8 mouse cellular contexts compared by ENCODE assay signal in genomic region chr5:43947330-43947977, GRCm38 (mm10). TPM values are rescaled to one million over a fixed set of nuclear protein-coding genes. Genes with fewer than 3 reads are reported as not detected.
DNase-seq lines count a peak whose midpoint lies in the region; ATAC-seq and TF ChIP-seq lines count a peak whose summit lies in the region.

No protein-coding gene starts in this region.

- no peaks in the 10 kb centered on the region for H3K9me3 ChIP-seq in E14TG2a.4 (ENCODE audit: low read length)
- no peaks in the 10 kb centered on the region for H3K9me3 ChIP-seq in forebrain, embryonic 15.5 days
- H3K9me3 ChIP-seq in liver, embryonic 16.5 days (replicated peaks; ENCODE audit: control insufficient read depth, low read length): no peaks in the 10 kb centered on the region
- H3K9me3 ChIP-seq in stomach, embryonic 14.5 days (ENCODE audit: control insufficient read depth, low read depth, low read length): no peaks in the 10 kb centered on the region

- H3K4me3 ChIP-seq in gastrocnemius, adult 2 months: peak overlapping the region; percentile 63; the same call in 1 of the 2 replicates
- peak overlapping the region; percentile 67 for H3K4me3 ChIP-seq in E14TG2a.4 (replicated peaks; ENCODE audit: low read length)
- H3K4me3 ChIP-seq in forebrain, embryonic 15.5 days: peak overlapping the region; percentile 36; the same call in 1 of the 2 replicates
- H3K4me3 ChIP-seq in liver, embryonic 16.5 days (ENCODE audit: low read depth, low read length): no peak overlapping the region; the same call in 1 of the 2 replicates
- no peak overlapping the region for H3K4me3 ChIP-seq in stomach, embryonic 14.5 days (ENCODE audit: low read depth, low read length)

- no peak for DNase-seq in gastrocnemius, adult 2 months
- DNase-seq in gastrocnemius, postnatal 4 days (ENCODE audit: low spot score in 2 of 2): no peak
- no peak for DNase-seq in c-Kit-positive CD71-positive TER-119-positive erythroid progenitor cells, embryonic 14.5 days (ENCODE audit: low spot score)
- no peak for DNase-seq in gastrocnemius, postnatal 36 days

- ATAC-seq in forebrain, embryonic 15.5 days (replicated peaks): 0 out of 2 replicates have a peak, but pooled peaks have one; percentile 56
- ATAC-seq in liver, embryonic 16.5 days (ENCODE audit: low read depth): no peak
- ATAC-seq in stomach, embryonic 14.5 days (ENCODE audit: insufficient number of reproducible peaks, insufficient read depth, low FRiP score, low read depth): no peak

- no peaks in the 10 kb centered on the region for H3K27me3 ChIP-seq in E14TG2a.4 (ENCODE audit: insufficient read depth, low read length)
- H3K27me3 ChIP-seq in forebrain, embryonic 15.5 days: no peaks in the 10 kb centered on the region
- H3K27me3 ChIP-seq in liver, embryonic 16.5 days (ENCODE audit: control insufficient read depth, insufficient read depth, low read depth, low read length): 0 out of 2 replicates have a peak, but pooled peaks cover 2% of the 10 kb centered on the region
- no peaks in the 10 kb centered on the region for H3K27me3 ChIP-seq in stomach, embryonic 14.5 days (ENCODE audit: control insufficient read depth, insufficient read depth, low read length)

- intact Hi-C loops in gastrocnemius, adult 2 months (cut with DNase I): no loop called here
- intact Hi-C loops in gastrocnemius, postnatal 36 days (cut with DNase I): no loop called here

- H3K9ac ChIP-seq in forebrain, embryonic 15.5 days (replicated peaks): peak overlapping the region; percentile 42; the same call in 1 of the 2 replicates
- H3K9ac ChIP-seq in liver, embryonic 16.5 days (ENCODE audit: low read depth, low read length): no peak overlapping the region
- no peak overlapping the region for H3K9ac ChIP-seq in stomach, embryonic 14.5 days (replicated peaks; ENCODE audit: low read depth, low read length)

- WGBS in forebrain, embryonic 15.5 days: 27% methylated on average over 9 of the region's 9 CpGs
- 27% methylated on average over 9 of the region's 9 CpGs for WGBS in liver, embryonic 16.5 days (ENCODE audit: insufficient replicate concordance)
- WGBS in stomach, embryonic 14.5 days: 13% methylated on average over 9 of the region's 9 CpGs

- peak overlapping the region; percentile 68 for H3K4me2 ChIP-seq in forebrain, embryonic 15.5 days (replicated peaks)
- peak overlapping the region; percentile 55 for H3K4me2 ChIP-seq in liver, embryonic 16.5 days (ENCODE audit: low read depth, low read length)
- H3K4me2 ChIP-seq in stomach, embryonic 14.5 days (replicated peaks; ENCODE audit: low read depth, low read length): peak overlapping the region; percentile 49

- no peak overlapping the region for H3K27ac ChIP-seq in gastrocnemius, adult 2 months
- H3K27ac ChIP-seq in forebrain, embryonic 15.5 days (replicated peaks): no peak overlapping the region
- H3K27ac ChIP-seq in liver, embryonic 16.5 days (ENCODE audit: low read length): no peak overlapping the region
- peak overlapping the region; percentile 94 for H3K27ac ChIP-seq in stomach, embryonic 14.5 days (ENCODE audit: low read length)

- H3K36me3 ChIP-seq in E14TG2a.4 (ENCODE audit: insufficient read depth, low read length): no peaks in the 10 kb centered on the region
- H3K36me3 ChIP-seq in forebrain, embryonic 15.5 days: no peaks in the 10 kb centered on the region
- H3K36me3 ChIP-seq in liver, embryonic 16.5 days (ENCODE audit: control insufficient read depth, insufficient read depth): no peaks in the 10 kb centered on the region
- H3K36me3 ChIP-seq in stomach, embryonic 14.5 days (ENCODE audit: control insufficient read depth, insufficient read depth, low read length): no peaks in the 10 kb centered on the region

- H3K4me1 ChIP-seq in E14TG2a.4 (replicated peaks; ENCODE audit: low read depth, low read length): peaks cover 42% of the 10 kb centered on the region
- peaks cover 13% of the 10 kb centered on the region for H3K4me1 ChIP-seq in forebrain, embryonic 15.5 days
- H3K4me1 ChIP-seq in liver, embryonic 16.5 days (ENCODE audit: control insufficient read depth, low read depth, low read length): peaks cover 9% of the 10 kb centered on the region
- peaks cover 10% of the 10 kb centered on the region; the same call in 1 of the 2 replicates for H3K4me1 ChIP-seq in stomach, embryonic 14.5 days (ENCODE audit: control insufficient read depth, insufficient read depth, low read length)

- no peak for TF ChIP-seq CTCF in gastrocnemius, adult 2 months (IDR thresholded peaks at IDR 0.05)
- no peak for TF ChIP-seq CTCF in E14TG2a.4 (conservative IDR thresholded peaks at IDR 0.05; ENCODE audit: low read length)

RNA-seq across cellular contexts. Expression of gene Fgfbp1, which starts 34.1 kb away (rescaled TPM):
- total RNA-seq in gastrocnemius, adult 2 months (2021): 1 to 10 TPM; 4.0 to 5.4 TPM
- total RNA-seq in gastrocnemius, postnatal 4 days (2021): not detected
- 5.4 and 6.1 TPM in 2 replicates for polyA plus RNA-seq in forebrain, embryonic 15.5 days (2015; fragmentation: Nextera tagmentation; extraction: Ambion mirVana)
- 1.3 and 1.8 TPM in 2 replicates for polyA plus RNA-seq in liver, embryonic 16.5 days (2015; fragmentation: Nextera tagmentation; extraction: Ambion mirVana)
- 22.4 and 22.9 TPM in 2 replicates for polyA plus RNA-seq in stomach, embryonic 14.5 days (2014; fragmentation: Nextera tagmentation; extraction: Ambion mirVana)
- 1 to 10 TPM; 3.7 to 6.3 TPM for total RNA-seq in gastrocnemius, postnatal 36 days (2021)

RNA-seq across cellular contexts. Expression of gene Gm7879, which starts 34.5 kb away (rescaled TPM):
- 1 to 10 TPM; 5.4 to 5.8 TPM for total RNA-seq in gastrocnemius, adult 2 months (2021)
- 10 to 100 TPM in 1 of 2 experiments, 1 to 10 TPM in 1; 7.9 to 10.3 TPM for total RNA-seq in gastrocnemius, postnatal 4 days (2021)
- polyA plus RNA-seq in forebrain, embryonic 15.5 days (2015; fragmentation: Nextera tagmentation; extraction: Ambion mirVana): 0.47 TPM in 1 of 2 replicates, not detected in the other
- 0.93 TPM in 1 of 2 replicates, not detected in the other for polyA plus RNA-seq in liver, embryonic 16.5 days (2015; fragmentation: Nextera tagmentation; extraction: Ambion mirVana)
- 0.70 and 1.3 TPM in 2 replicates for polyA plus RNA-seq in stomach, embryonic 14.5 days (2014; fragmentation: Nextera tagmentation; extraction: Ambion mirVana)
- total RNA-seq in gastrocnemius, postnatal 36 days (2021): 1 to 10 TPM; 3.5 TPM

Comparison
In these comparisons a context has a peak if more than half of its experiments do, and no peak if none do; other contexts are left out.
1. RNA of gene Fgfbp1, which starts 34.1 kb away (total RNA-seq): 3.7 to 6.3 TPM in gastrocnemius, postnatal 36 days and 4.0 to 5.4 TPM in gastrocnemius, adult 2 months; not detected in gastrocnemius, postnatal 4 days; every median in the first group is over 4 times any median in the second.
2. H3K4me3 ChIP-seq: peak in gastrocnemius, adult 2 months (single experiment), E14TG2a.4 (single experiment) and forebrain, embryonic 15.5 days (single experiment); none in liver, embryonic 16.5 days (single experiment) and stomach, embryonic 14.5 days (single experiment).
3. Peak in every context shown above with its lines, with median percentiles within 50 percentile points of each other: H3K4me2 ChIP-seq.